Comparison of ENCODE assay signal across 9 mouse cellular contexts in the genomic region with DNA sequence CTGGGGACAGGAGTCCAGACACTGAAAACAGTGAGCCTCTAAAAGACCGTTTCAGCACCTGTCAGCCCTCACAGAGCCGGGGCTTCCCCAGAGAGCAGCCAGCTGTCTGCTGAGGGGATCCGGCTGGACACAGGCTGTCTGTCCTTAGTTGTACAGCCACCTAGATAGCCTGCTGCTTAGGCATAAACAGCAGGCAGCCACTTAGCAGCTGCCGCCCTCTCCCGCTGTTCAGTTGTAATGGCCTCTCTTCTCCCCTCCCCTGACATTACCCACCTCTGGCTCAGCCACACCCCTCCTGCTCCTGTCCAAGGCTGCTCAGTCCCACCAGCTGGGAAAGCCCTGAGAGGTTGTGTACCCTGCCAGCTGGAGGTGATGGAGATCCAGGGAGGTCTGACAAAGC. TPM values are rescaled to one million over a fixed set of nuclear protein-coding genes. Genes with fewer than 3 reads are reported as not detected.
A peak's percentile ranks its signal among the peaks of the same experiment; 100 is the strongest.
DNase-seq lines count a peak whose midpoint lies in the region; ATAC-seq and TF ChIP-seq lines count a peak whose summit lies in the region.
"Had no signal": no experiment of that assay in that cellular context is flagged by ENCODE, and none has a peak within 500 bp of the region (broad histone marks: within the 10 kb centered on the region; RNA-seq: fewer than 3 reads in every experiment).

No protein-coding gene starts in this region.

- H3K4me3 ChIP-seq in heart, embryonic 10.5 days = no peak overlapping the region
- no peak overlapping the region for H3K4me3 ChIP-seq in ES-E14 (ENCODE audit: insufficient read depth in 1 of 2, low read depth in 1 of 2, low read length in 2 of 2, poor library complexity in 1 of 2, severe bottlenecking in 1 of 2)
- H3K4me3 ChIP-seq in forebrain, embryonic 16.5 days (replicated peaks; ENCODE audit: low read length) = no peak overlapping the region
- no peak overlapping the region for H3K4me3 ChIP-seq in midbrain, embryonic 11.5 days (ENCODE audit: low read depth, low read length)
- H3K4me3 ChIP-seq: erythroblast, embryonic 14.5 days had no signal

- no peaks in the 10 kb centered on the region for H3K36me3 ChIP-seq in heart, embryonic 10.5 days
- H3K36me3 ChIP-seq in ES-E14 (ENCODE audit: control insufficient read depth, insufficient read depth, low read length, poor library complexity, severe bottlenecking) = no peaks in the 10 kb centered on the region
- H3K36me3 ChIP-seq in forebrain, embryonic 16.5 days (ENCODE audit: control insufficient read depth, insufficient read depth) = no peaks in the 10 kb centered on the region
- no peaks in the 10 kb centered on the region for H3K36me3 ChIP-seq in midbrain, embryonic 11.5 days (ENCODE audit: control insufficient read depth, insufficient read depth, low read length)

- no peak for ATAC-seq in forebrain, embryonic 16.5 days
- ATAC-seq in midbrain, embryonic 11.5 days (ENCODE audit: low FRiP score) = peak; percentile 51

- H3K4me2 ChIP-seq in forebrain, embryonic 16.5 days (ENCODE audit: low read length) = 0 out of 2 replicates have a peak overlapping the region, but pooled peaks have one; percentile 2
- H3K4me2 ChIP-seq in midbrain, embryonic 11.5 days = peak overlapping the region; percentile 63

- H3K4me1 ChIP-seq in heart, embryonic 10.5 days = peaks cover 51% of the 10 kb centered on the region
- peaks cover 0 to 14% of the 10 kb centered on the region in 2 experiments; a peak in 2 of 4 replicates for H3K4me1 ChIP-seq in ES-E14 (ENCODE audit: control insufficient read depth in 2 of 2, insufficient read depth in 2 of 2, low read length in 2 of 2, poor library complexity in 1 of 2)
- peaks cover 37% of the 10 kb centered on the region for H3K4me1 ChIP-seq in forebrain, embryonic 16.5 days (replicated peaks; ENCODE audit: control insufficient read depth, insufficient read depth, low read length)
- H3K4me1 ChIP-seq in midbrain, embryonic 11.5 days (ENCODE audit: control insufficient read depth, insufficient read depth, low read length) = peaks cover 43% of the 10 kb centered on the region

- in situ Hi-C loops in ES-E14 (cut with MboI; ENCODE audit: low sequenced_read_pairs in 2 of 2, unreplicated experiment in 2 of 2) = no loop called here

- 14% methylated on average over 5 of the region's 5 CpGs for WGBS in heart, embryonic 10.5 days
- WGBS in forebrain, embryonic 16.5 days = 15% methylated on average over 5 of the region's 5 CpGs
- WGBS in midbrain, embryonic 11.5 days = 2% methylated on average over 5 of the region's 5 CpGs

- H3K9me3 ChIP-seq in heart, embryonic 10.5 days = no peaks in the 10 kb centered on the region
- no peaks in the 10 kb centered on the region for H3K9me3 ChIP-seq in ES-E14 (ENCODE audit: control insufficient read depth, insufficient read depth, low read depth, low read length)
- no peaks in the 10 kb centered on the region for H3K9me3 ChIP-seq in forebrain, embryonic 16.5 days (ENCODE audit: control insufficient read depth, low read length)
- no peaks in the 10 kb centered on the region for H3K9me3 ChIP-seq in midbrain, embryonic 11.5 days (ENCODE audit: control insufficient read depth, low read length)

- peaks cover 17% of the 10 kb centered on the region for H3K27me3 ChIP-seq in heart, embryonic 10.5 days (ENCODE audit: insufficient read depth, poor library complexity, severe bottlenecking)
- no peaks in the 10 kb centered on the region for H3K27me3 ChIP-seq in forebrain, embryonic 16.5 days (replicated peaks; ENCODE audit: control insufficient read depth, insufficient read depth, low read length)
- H3K27me3 ChIP-seq in midbrain, embryonic 11.5 days (ENCODE audit: control insufficient read depth, insufficient read depth, low read length) = no peaks in the 10 kb centered on the region

- DNase-seq in heart, adult 11 months = peak; percentile 91
- no peak for DNase-seq in heart, embryonic 10.5 days (ENCODE audit: low spot score)
- DNase-seq in ES-E14 (ENCODE audit: low read depth, low spot score) = peak; percentile 27
- DNase-seq in midbrain, embryonic 11.5 days (ENCODE audit: low spot score, missing footprints) = peak; percentile 89
- DNase-seq in right cerebral cortex, adult 2 months (ENCODE audit: low spot score in 2 of 2) = no peak
- no peak for DNase-seq in thymus, postnatal 14 days
- no peak for DNase-seq in adrenal gland, adult 8-10 months

- no peak overlapping the region for H3K9ac ChIP-seq in ES-E14 (ENCODE audit: insufficient read depth, low read depth, low read length, poor library complexity, severe bottlenecking)
- H3K9ac ChIP-seq in forebrain, embryonic 16.5 days (replicated peaks; ENCODE audit: low read depth, low read length) = no peak overlapping the region
- H3K9ac ChIP-seq in midbrain, embryonic 11.5 days (ENCODE audit: low read length) = no peak overlapping the region; the same call in 1 of the 2 replicates

- no peak overlapping the region; the same call in 1 of the 2 replicates for H3K27ac ChIP-seq in heart, embryonic 10.5 days
- no peak overlapping the region for H3K27ac ChIP-seq in ES-E14 (ENCODE audit: insufficient read depth, low read depth, low read length, poor library complexity, severe bottlenecking)
- no peak overlapping the region for H3K27ac ChIP-seq in forebrain, embryonic 16.5 days (ENCODE audit: low read length)
- peak overlapping the region; percentile 75 for H3K27ac ChIP-seq in midbrain, embryonic 11.5 days (ENCODE audit: low read depth, low read length)

TF ChIP-seq in ES-E14, 5 proteins besides CTCF, POLR2A, EP300 and RAD21:
- no peak for TF ChIP-seq MAFK (IDR thresholded peaks at IDR 0.05; ENCODE audit: insufficient read depth, low read depth, low read length)
- no peak for TF ChIP-seq HCFC1 (IDR thresholded peaks at IDR 0.05; ENCODE audit: borderline replicate concordance, insufficient read depth, low read length)
- TF ChIP-seq CHD2 (IDR thresholded peaks at IDR 0.05; ENCODE audit: low read depth, low read length) = no peak
- TF ChIP-seq ZC3H11A (IDR thresholded peaks at IDR 0.05; ENCODE audit: borderline replicate concordance, low read depth, low read length) = no peak
- TF ChIP-seq ZNF384 (IDR thresholded peaks at IDR 0.05; ENCODE audit: low read depth, low read length) = no peak
TF ChIP-seq in ES-E14: peak in this region for 0.

RNA-seq across cellular contexts. Expression of a gene that starts 2.7 kb away (rescaled TPM):
- 5.5 and 7.2 TPM in 2 replicates for polyA plus RNA-seq in heart, embryonic 10.5 days (2016; fragmentation: Nextera tagmentation; extraction: Ambion mirVana)
- 0.74 and 2.8 TPM in 2 replicates for total RNA-seq in ES-E14 (2012; rRNA removed)
- polyA plus RNA-seq in forebrain, embryonic 16.5 days (2015; fragmentation: Nextera tagmentation; extraction: Ambion mirVana) = 7.9 and 8.5 TPM in 2 replicates
- 41.2 and 42.6 TPM in 2 replicates for polyA plus RNA-seq in midbrain, embryonic 11.5 days (2014; fragmentation: Nextera tagmentation; extraction: Ambion mirVana)
- total RNA-seq in adrenal gland, adult 8-10 months (2022) = 1 to 10 TPM; 4.6 to 6.2 (median 5.8) TPM

RNA-seq across cellular contexts. Expression of a gene that starts 20.6 kb away (rescaled TPM):
- 5.5 and 6.0 TPM in 2 replicates for polyA plus RNA-seq in heart, embryonic 10.5 days (2016; fragmentation: Nextera tagmentation; extraction: Ambion mirVana)
- 0.18 TPM in 1 of 2 replicates, not detected in the other for total RNA-seq in ES-E14 (2012; rRNA removed)
- 7.0 and 9.9 TPM in 2 replicates for polyA plus RNA-seq in forebrain, embryonic 16.5 days (2015; fragmentation: Nextera tagmentation; extraction: Ambion mirVana)
- 6.5 and 6.8 TPM in 2 replicates for polyA plus RNA-seq in midbrain, embryonic 11.5 days (2014; fragmentation: Nextera tagmentation; extraction: Ambion mirVana)
- 1 to 10 TPM; 2.2 to 5.3 (median 4.0) TPM for total RNA-seq in adrenal gland, adult 8-10 months (2022)

RNA-seq across cellular contexts. Expression of a gene that starts 42.2 kb away (rescaled TPM):
- 96.7 and 139 TPM in 2 replicates for polyA plus RNA-seq in heart, embryonic 10.5 days (2016; fragmentation: Nextera tagmentation; extraction: Ambion mirVana)
- 5.1 and 7.0 TPM in 2 replicates for total RNA-seq in ES-E14 (2012; rRNA removed)
- polyA plus RNA-seq in forebrain, embryonic 16.5 days (2015; fragmentation: Nextera tagmentation; extraction: Ambion mirVana) = 202 and 234 TPM in 2 replicates
- polyA plus RNA-seq in midbrain, embryonic 11.5 days (2014; fragmentation: Nextera tagmentation; extraction: Ambion mirVana) = 369 and 397 TPM in 2 replicates
- total RNA-seq in adrenal gland, adult 8-10 months (2022) = 10 to 100 TPM; 18.0 to 21.8 (median 20.2) TPM

RNA-seq across cellular contexts. Expression of a gene that starts 45.7 kb away (rescaled TPM):
- 0.04 and 0.14 TPM in 2 replicates for polyA plus RNA-seq in heart, embryonic 10.5 days (2016; fragmentation: Nextera tagmentation; extraction: Ambion mirVana)
- total RNA-seq in ES-E14 (2012; rRNA removed) = 0.62 and 0.85 TPM in 2 replicates
- polyA plus RNA-seq in forebrain, embryonic 16.5 days (2015; fragmentation: Nextera tagmentation; extraction: Ambion mirVana) = 0.81 and 1.4 TPM in 2 replicates
- polyA plus RNA-seq in midbrain, embryonic 11.5 days (2014; fragmentation: Nextera tagmentation; extraction: Ambion mirVana) = 0.08 and 0.10 TPM in 2 replicates
- total RNA-seq in adrenal gland, adult 8-10 months (2022) = under 1 TPM; 0.03 to 0.12 (median 0.08) TPM
- polyA plus RNA-seq: erythroblast, embryonic 14.5 days had no signal

Comparison
In these comparisons a context has a peak if more than half of its experiments do, and no peak if none do; other contexts are left out.
1. DNase-seq: peak in heart, adult 11 months (single experiment), ES-E14 (single experiment) and midbrain, embryonic 11.5 days (single experiment); none in heart, embryonic 10.5 days (single experiment), right cerebral cortex, adult 2 months (0 of 2), thymus, postnatal 14 days (single experiment) and adrenal gland, adult 8-10 months (single experiment).